Mouse (Mus musculus): ENCODE data around the gene Fndc3a. TPM values are rescaled to one million over a fixed set of nuclear protein-coding genes. Genes with fewer than 3 reads are reported as not detected.

The Fndc3a gene
- polyA plus RNA-seq, 1 experiment from 2014 or later = 38.0 TPM

DNA sequence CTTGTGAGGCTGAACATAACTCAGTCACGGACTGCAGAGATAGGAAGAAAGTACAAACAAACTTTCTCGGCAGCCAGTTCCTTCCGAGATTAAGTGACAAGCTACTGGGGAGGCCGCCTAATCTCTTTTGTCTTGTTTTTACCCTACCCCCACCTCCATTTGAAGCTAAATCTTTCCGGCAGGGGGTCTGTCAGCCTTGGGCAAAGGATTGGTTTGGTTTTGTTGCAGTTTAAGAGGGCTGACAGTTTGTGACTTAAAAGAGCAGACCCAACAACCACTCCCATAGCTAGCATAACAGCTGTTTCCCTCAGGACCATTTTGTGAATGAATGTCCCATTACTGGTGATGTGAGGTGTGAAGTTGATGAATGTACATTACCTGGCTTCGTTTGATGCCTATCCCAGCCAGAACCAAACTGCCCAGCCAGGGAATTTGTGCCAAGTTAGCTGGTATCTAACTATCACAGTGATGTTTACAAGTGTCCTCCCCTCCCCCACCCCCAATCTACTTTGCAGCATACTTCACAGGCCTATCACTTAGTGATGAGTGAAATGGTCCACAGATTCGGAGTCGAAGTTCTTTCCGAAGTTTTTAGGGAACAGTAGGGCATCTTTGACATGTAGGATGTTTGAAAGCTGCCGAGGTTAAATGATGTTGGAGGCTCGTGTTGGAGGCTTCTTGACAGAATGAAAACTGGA, 202.9 kb downstream of the Fndc3a start:
- H3K4me1 ChIP-seq = peaks cover 17% of the 10 kb centered on the region
- no peak for DNase-seq (ENCODE audit: low spot score)
- no peaks in the 10 kb centered on the region for H3K27me3 ChIP-seq (ENCODE audit: low read depth, poor library complexity, severe bottlenecking)
- peak overlapping the region; percentile 69 for H3K27ac ChIP-seq (replicated peaks)
- H3K36me3 ChIP-seq = no peaks in the 10 kb centered on the region
- 10% methylated on average over 11 of the region's 11 CpGs for WGBS
- H3K9me3 ChIP-seq (replicated peaks) = no peaks in the 10 kb centered on the region
- peak overlapping the region; percentile 49 for H3K4me3 ChIP-seq

DNA sequence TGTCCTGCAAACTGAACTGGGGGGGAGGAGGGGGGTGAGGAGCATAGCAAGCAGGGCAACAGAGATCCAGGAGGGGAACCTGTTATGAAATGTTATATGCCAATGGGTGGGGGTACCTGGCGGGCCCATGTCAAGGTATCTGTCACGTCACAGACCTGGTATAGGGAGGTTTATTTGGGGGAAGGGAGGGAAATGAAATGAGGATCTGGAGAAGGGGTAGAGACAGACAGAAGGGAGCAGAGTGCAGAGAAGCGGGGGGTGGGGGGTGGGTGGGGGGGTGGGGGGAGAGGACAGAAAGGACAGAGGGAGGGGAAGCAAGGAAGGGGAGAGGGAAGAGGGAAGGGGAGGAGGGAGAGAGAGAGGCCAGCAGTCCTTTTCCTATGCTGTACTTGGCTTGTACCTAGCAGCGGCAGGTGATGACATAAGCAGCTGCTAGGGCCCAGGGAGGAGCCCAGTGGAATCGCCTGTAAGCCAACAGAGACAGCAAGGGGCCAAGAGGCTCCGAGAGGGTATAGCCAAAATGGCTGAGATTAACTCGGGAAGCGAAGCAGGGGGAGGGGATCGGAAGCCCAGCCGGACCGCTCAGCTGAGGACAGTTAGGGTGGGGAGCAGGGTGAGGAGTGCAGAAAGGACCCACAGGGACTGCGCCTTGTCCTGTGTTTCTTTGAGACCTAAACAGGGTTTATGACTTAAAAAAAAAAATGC, 203.6 kb downstream of the Fndc3a start:
- no peaks in the 10 kb centered on the region for H3K9me3 ChIP-seq (replicated peaks)
- H3K27me3 ChIP-seq (ENCODE audit: low read depth, poor library complexity, severe bottlenecking) = no peaks in the 10 kb centered on the region
- peak overlapping the region; percentile 69 for H3K27ac ChIP-seq (replicated peaks)
- peak; percentile 58 for DNase-seq (ENCODE audit: low spot score)
- peak overlapping the region; percentile 49 for H3K4me3 ChIP-seq
- H3K36me3 ChIP-seq = no peaks in the 10 kb centered on the region
- peaks cover 17% of the 10 kb centered on the region for H3K4me1 ChIP-seq
- 6% methylated on average over 12 of the region's 12 CpGs for WGBS

DNA sequence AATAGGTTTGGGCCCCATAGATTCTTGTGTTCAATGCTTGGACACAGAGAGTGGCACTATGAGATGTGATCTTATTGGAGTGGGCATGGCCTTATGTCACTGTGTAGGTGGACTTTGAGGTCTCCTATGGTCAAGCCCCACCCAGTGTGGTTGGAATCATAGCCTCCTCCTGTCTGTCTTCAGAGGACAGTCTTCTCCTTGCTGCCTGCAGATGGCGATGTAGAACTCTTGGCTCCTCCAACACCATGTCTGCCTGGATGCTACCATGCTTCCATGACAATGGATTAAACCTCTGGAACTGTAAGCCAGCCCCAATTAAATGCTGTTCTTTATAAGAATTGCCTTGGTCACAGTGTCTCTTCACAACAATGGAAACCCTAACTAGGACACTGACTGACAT, 204.8 kb downstream of the Fndc3a start:
- Histone ChIP-seq H3K4me3 (no peak overlapping the region), H3K27ac (replicated peaks) (no peak overlapping the region), H3K36me3 (no peaks in the 10 kb centered on the region), H3K9me3 (replicated peaks) (no peaks in the 10 kb centered on the region), H3K27me3 (ENCODE audit: low read depth, poor library complexity, severe bottlenecking) (no peaks in the 10 kb centered on the region), H3K4me1 (peaks cover 17% of the 10 kb centered on the region)
- 89% methylated on average over 1 of the region's 1 CpGs for WGBS
- no peak for DNase-seq (ENCODE audit: low spot score)

DNA sequence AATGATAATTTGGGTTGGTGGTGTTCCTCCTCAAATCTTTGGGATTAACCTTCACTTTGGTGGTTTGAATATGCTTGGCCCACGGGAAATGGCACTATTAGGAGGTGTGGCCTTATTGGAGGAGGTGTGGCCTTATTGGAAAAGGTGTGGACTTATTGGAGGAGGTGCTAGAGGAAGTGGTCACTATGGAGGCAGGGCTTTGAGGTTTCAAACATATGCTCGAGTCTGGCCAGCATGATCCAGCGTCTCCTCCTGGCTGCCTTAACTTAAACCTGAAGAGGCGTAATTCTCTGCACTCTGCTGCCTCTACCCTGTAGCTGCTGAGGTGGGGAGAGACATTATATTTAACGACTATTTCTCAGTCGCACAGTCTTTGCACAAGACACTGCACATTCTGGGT, 206.6 kb downstream of the Fndc3a start:
- Histone ChIP-seq H3K27me3 (ENCODE audit: low read depth, poor library complexity, severe bottlenecking) (no peaks in the 10 kb centered on the region), H3K9me3 (replicated peaks) (no peaks in the 10 kb centered on the region), H3K36me3 (no peaks in the 10 kb centered on the region), H3K4me1 (peaks cover 17% of the 10 kb centered on the region), H3K27ac (replicated peaks) (no peak overlapping the region), H3K4me3 (no peak overlapping the region)
- no peak for DNase-seq (ENCODE audit: low spot score)
- WGBS = 50% methylated on average over 6 of the region's 6 CpGs

DNA sequence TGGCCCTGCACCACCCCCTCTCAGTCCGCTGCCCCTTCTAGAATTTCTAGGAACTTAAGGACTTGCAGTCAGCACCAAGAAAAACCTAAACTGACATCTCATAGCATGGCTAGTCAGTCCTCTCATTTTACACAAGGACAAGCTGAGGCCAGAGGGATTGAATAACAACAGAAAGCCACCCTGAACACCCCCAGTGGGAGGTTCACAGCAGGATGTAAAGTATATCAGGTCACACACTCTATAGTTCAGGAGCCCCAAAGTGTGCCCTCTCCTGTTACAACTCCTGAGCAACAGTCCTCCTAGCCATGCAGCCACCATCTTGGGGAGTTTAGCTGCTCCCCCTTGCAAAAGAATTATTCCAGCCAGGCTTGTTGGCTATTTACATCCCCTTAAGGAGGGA, 216.0 kb downstream of the Fndc3a start:
- no peaks in the 10 kb centered on the region for H3K4me1 ChIP-seq
- DNase-seq (ENCODE audit: low spot score) = no peak
- H3K27ac ChIP-seq (replicated peaks) = no peak overlapping the region
- H3K4me3 ChIP-seq = no peak overlapping the region
- no peaks in the 10 kb centered on the region for H3K9me3 ChIP-seq (replicated peaks)
- H3K36me3 ChIP-seq = no peaks in the 10 kb centered on the region
- 52% methylated on average over 1 of the region's 1 CpGs for WGBS
- H3K27me3 ChIP-seq (ENCODE audit: low read depth, poor library complexity, severe bottlenecking) = no peaks in the 10 kb centered on the region

DNA sequence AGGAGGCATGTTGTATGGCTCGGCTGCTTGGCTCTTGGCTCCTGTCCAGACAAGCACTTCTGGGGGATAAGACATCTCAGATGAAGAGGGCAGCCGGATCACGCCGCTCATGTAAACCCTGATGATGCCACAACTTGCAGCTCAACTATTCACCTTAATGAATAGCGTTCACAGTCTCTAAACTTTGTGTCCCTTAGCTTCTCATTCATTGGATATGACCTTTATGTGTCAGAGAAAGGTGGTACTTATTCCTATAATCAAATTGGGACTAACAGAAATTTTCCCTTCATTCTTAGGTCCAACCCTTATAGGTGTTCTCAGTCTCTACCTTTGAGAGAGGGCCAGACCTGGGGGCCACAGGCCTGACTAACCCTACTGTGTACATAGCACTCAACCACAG, 218.1 kb downstream of the Fndc3a start, which contains the start of gene Gm9195:
Gm9195 (minus strand) TSS at position 101 of the 400 bp plus-strand sequence.
- H3K27ac ChIP-seq (replicated peaks) = no peak within 1 kb of the TSS
- 90% methylated on average over 5 of the region's 5 CpGs for WGBS
- no peaks in the 10 kb centered on the region for H3K9me3 ChIP-seq (replicated peaks)
- no peak for DNase-seq (ENCODE audit: low spot score)
- H3K4me1 ChIP-seq = no peaks in the 10 kb centered on the region
- no peaks in the 10 kb centered on the region for H3K36me3 ChIP-seq
- H3K27me3 ChIP-seq (ENCODE audit: low read depth, poor library complexity, severe bottlenecking) = no peaks in the 10 kb centered on the region
- H3K4me3 ChIP-seq = no peak within 1 kb of the TSS

DNA sequence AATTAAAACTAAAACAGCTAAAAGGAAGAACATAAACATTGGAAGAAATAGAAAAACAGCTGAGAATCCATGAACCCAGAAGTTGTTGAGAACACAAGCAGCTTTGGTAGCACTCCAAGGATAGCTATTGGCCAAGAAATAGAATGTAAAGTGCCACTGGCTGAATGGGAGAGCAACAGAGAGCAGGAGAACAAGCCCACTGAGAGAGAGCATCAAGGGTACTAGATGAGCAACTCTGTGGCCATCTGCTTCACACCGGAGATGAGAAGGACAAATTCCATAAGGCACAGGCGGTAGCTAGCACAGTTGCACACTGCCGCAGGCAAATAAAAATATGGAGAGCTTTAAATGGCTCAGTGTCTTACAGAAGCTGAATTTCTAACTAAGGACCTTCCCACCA, 219.4 kb downstream of the Fndc3a start:
- Histone ChIP-seq H3K27ac (replicated peaks) (no peak overlapping the region), H3K9me3 (replicated peaks) (no peaks in the 10 kb centered on the region), H3K36me3 (no peaks in the 10 kb centered on the region), H3K4me1 (no peaks in the 10 kb centered on the region), H3K4me3 (no peak overlapping the region), H3K27me3 (ENCODE audit: low read depth, poor library complexity, severe bottlenecking) (no peaks in the 10 kb centered on the region)
- no peak for DNase-seq (ENCODE audit: low spot score)
- 97% methylated on average over 3 of the region's 3 CpGs for WGBS

Other genes starting within 250 kb of the Fndc3a start
- gene Gm9195, start 218.2 kb downstream of the Fndc3a start, polyA plus RNA-seq (2016; fragmentation: Nextera tagmentation; extraction: Ambion mirVana) = not detected in 2 replicates